Mouse (Mus musculus) monocyte, adult 5-6 weeks (primary cell): ENCODE results near the gene Gm21760. TPM values are rescaled to one million over a fixed set of nuclear protein-coding genes. Genes with fewer than 3 reads are reported as not detected.
"Not testable (repeated sequence)": the region's sequence is repeated elsewhere in the genome, so short reads cannot be mapped to it uniquely, and the experiment has no call there.

ENCODE experiments used
- ATAC-seq: fragments of 153-309, 156-312 bp; replicated peaks from 2 replicates; pipeline ENCODE4 v1.8.0; 2017; ENCODE audit warnings: mild to moderate bottlenecking; ENCODE audit not compliant: low TSS enrichment, insufficient number of reproducible peaks, severe bottlenecking, poor library complexity, low FRiP score
- total RNA-seq: library from RNA; stranded (forward); fragments of 200-1000, 200-491, 200-594 nt; gene quantifications from 3 replicates; pipeline ENCODE4 v1.2.3, GENCODE M21; 2017

Gm21760 gene
- not detected in 3 replicates for total RNA-seq

DNA sequence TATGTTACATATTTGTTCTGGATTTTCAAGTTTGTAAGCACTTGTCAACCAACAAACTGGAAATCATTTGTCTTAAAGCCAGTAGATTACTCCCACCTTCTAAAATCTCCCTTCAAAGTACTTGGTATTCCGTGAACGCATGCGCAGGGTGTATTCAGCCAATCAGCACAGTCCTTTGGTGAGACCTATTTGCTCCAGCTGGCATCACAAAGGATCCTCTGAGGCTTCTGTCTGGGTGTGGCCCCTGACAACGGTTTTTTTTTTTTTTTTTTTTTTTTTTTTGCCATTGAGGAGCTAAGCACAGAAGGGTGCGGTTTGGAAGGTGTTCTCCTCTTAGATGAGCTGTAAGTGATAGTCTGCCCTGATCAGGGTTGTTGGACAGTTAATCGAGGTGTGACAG lies at the start of gene Gm21760:
Gene Gm21760 (plus strand): TSS at position 301 of the 400 bp plus-strand sequence.
- not testable (repeated sequence) for ATAC-seq
